Mouse (Mus musculus) liver, embryonic 14.5 days (tissue): ENCODE measurements around the gene Mettl15. TPM values are rescaled to one million over a fixed set of nuclear protein-coding genes. Genes with fewer than 3 reads are reported as not detected.

Source experiments
- ATAC-seq: fragments of 200-750 bp; cut with Nextera tagmentation; 2 replicates; pipeline ENCODE4 v1.8.0; 2017; ENCODE audit warnings: moderate number of reproducible peaks, mild to moderate bottlenecking, moderate library complexity; ENCODE audit not compliant: insufficient read depth
- DNase-seq, 3 experiments: peaks; one replicate each; pipeline ENCODE4 v3.0.0-alpha.2; 2012 to 2013; ENCODE audit warnings: low read depth in 3 of 3, low spot score in 3 of 3
- H3K27ac ChIP-seq: fragments of 300-500 bp; sonication (generic); 2 replicates; pipeline ENCODE4 v1.5.1; 2014; ENCODE audit warnings: moderate library complexity, mild to moderate bottlenecking, control low read depth, inconsistent platforms
- H3K27me3 ChIP-seq: fragments of 300-500 bp; sonication (generic); 2 replicates; pipeline ENCODE4 v1.6.1; 2014; ENCODE audit warnings: mild to moderate bottlenecking, low read length, moderate library complexity; ENCODE audit not compliant: control insufficient read depth, insufficient read depth
- H3K36me3 ChIP-seq: fragments of 300-500 bp; sonication (generic); replicated peaks from 2 replicates; pipeline ENCODE4 v1.6.1; 2014; ENCODE audit warnings: low read depth; ENCODE audit not compliant: control insufficient read depth, insufficient read depth
- H3K4me1 ChIP-seq, 2 experiments: fragments of 200-500 bp in 1 of 2; fragments of 300-500 bp in 1 of 2; sonication (generic) in 1 of 2; replicated peaks; 2 replicates each; pipeline ENCODE4 v1.6.1; 2012 to 2014; ENCODE audit warnings: antibody characterized with exemption in 1 of 2, inconsistent platforms in 1 of 2, low read length in 1 of 2; ENCODE audit not compliant: control insufficient read depth in 2 of 2, insufficient read depth in 2 of 2
- H3K4me2 ChIP-seq: fragments of 300-500 bp; sonication (generic); 2 replicates; pipeline ENCODE4 v1.6.1; 2014; ENCODE audit warnings: low read depth, mild to moderate bottlenecking, control low read depth, moderate library complexity
- H3K4me3 ChIP-seq, 2 experiments: fragments of 200-500 bp in 1 of 2; fragments of 300-500 bp in 1 of 2; sonication (generic) in 1 of 2; 2 replicates each; pipeline ENCODE4 v1.5.1; 2012 to 2014; ENCODE audit warnings: low read depth in 2 of 2, low read length in 2 of 2, mild to moderate bottlenecking in 2 of 2, control low read depth in 1 of 2, inconsistent platforms in 1 of 2, moderate library complexity in 1 of 2; ENCODE audit not compliant: insufficient read depth in 1 of 2
- H3K9ac ChIP-seq: fragments of 300-500 bp; sonication (generic); replicated peaks from 2 replicates; pipeline ENCODE4 v1.6.1; 2014; ENCODE audit warnings: mild to moderate bottlenecking, control low read depth, moderate library complexity
- H3K9me3 ChIP-seq: fragments of 300-500 bp; sonication (generic); 2 replicates; pipeline ENCODE4 v1.6.1; 2016; ENCODE audit warnings: low read length, mixed read lengths; ENCODE audit not compliant: control insufficient read depth
- CTCF ChIP-seq: IDR thresholded peaks from 2 replicates; pipeline ENCODE4 v1.5.1; 2016; ENCODE audit warnings: antibody characterized with exemption, low read depth, control low read depth
- EP300 ChIP-seq: IDR thresholded peaks from 2 replicates; pipeline ENCODE4 v1.6.1; 2016; ENCODE audit warnings: antibody characterized with exemption, low read depth
- WGBS: fragments of 180-500 bp; shearing (Covaris S2); extraction: QIAGEN DNeasy Blood & Tissue Kit; methylation state at CpG from one replicate; pipeline ENCODE4 v1.1.7; 2014; ENCODE audit not compliant: insufficient replicate concordance; 5-methylcytosine and 5-hydroxymethylcytosine counted together
- polyA plus RNA-seq, 2 experiments: library from polyadenylated mRNA; depleted of rRNA in 1 of 2; stranded (reverse) in 1 of 2; unstranded in 1 of 2; fragments of >200 nt; fragmentation: Nextera tagmentation in 1 of 2; extraction: Ambion mirVana in 1 of 2; gene quantifications; 2 replicates each; pipeline versions ENCODE4 v1.2.1 to v1.2.3; 2012 to 2014

Gene Mettl15
- polyA plus RNA-seq, 2 experiments = 4.3 to 6.0 TPM

DNA sequence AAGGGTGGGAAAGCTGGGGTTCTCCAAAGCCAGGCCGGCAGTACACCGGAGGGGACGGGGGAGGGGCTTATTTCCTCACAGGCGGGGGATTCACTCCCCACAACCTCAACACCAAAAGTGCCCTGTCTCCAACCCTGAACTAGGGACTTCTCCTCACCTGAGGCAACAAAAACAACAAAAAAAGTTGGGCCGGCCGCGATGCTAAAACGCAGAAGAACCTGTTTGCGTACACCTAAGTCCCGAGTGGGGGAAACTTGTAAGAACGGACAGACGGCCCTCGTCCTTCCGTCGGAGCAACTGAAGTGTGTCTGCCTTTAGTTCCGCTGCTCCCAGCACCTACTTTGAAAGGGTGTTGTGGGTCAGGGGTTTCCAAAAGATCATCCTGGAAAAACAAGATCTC, 2.5 kb downstream of the Mettl15 start:
- H3K9me3 ChIP-seq = no peaks in the 10 kb centered on the region
- no peaks in the 10 kb centered on the region for H3K27me3 ChIP-seq
- peak; percentile 41 to 56 (median 49) for DNase-seq
- H3K4me3 ChIP-seq = peak overlapping the region; percentile 82 to 84
- ATAC-seq = no peak
- no peaks in the 10 kb centered on the region for H3K36me3 ChIP-seq
- peaks cover 6 to 7% of the 10 kb centered on the region in 2 experiments for H3K4me1 ChIP-seq
- peak overlapping the region; percentile 74 for H3K4me2 ChIP-seq
- H3K27ac ChIP-seq = peak overlapping the region; percentile 50
- TF ChIP-seq EP300 (no peak), CTCF (no peak)
- WGBS = 0% methylated on average over 16 of the region's 16 CpGs
- H3K9ac ChIP-seq = peak overlapping the region; percentile 90

DNA sequence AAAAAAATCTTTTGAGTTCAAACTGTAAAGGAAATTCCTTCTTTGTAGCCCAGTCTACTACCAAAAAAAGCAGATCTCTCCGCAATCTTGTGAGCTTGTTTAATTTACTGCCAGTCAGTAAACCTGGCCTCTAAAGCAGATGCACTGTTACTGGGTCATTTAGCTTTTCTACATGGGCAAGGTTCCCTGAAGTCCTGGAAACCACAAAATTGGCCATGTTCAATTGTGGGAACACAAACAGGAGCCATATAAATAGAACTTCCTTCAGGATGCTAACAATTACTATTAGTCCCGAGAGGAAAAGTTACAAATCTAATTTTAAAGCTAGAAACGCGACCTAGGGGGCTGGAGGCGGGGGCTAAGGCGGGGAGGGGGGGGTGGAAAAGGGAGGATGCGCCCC, 3.0 kb downstream of the Mettl15 start:
- no peak for DNase-seq

DNA sequence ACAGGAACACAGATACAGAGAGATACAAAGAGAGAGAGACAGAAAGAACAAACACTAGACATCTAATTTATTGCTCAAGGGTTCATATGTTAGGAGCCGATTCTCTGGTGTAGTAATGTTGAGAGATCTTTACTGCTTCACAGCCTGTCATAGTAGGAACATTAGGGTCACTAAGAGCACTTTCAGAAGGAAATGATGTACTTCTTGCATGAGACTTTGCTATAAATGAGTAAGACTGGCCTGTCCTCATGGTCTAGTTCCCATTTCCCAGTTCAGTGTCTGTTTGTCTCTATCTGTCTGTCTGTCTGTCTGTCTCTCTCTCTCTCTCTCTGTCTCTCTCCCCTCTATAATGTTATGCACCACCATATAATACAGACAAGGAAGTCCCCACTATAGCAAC, 7.5 kb downstream of the Mettl15 start:
- Histone ChIP-seq H3K9ac (no peak overlapping the region), H3K9me3 (no peaks in the 10 kb centered on the region), H3K27me3 (no peaks in the 10 kb centered on the region), H3K36me3 (no peaks in the 10 kb centered on the region), H3K27ac (no peak overlapping the region), H3K4me1 (peaks cover 0 to 2% of the 10 kb centered on the region in 2 experiments; a peak in 2 of 4 replicates), H3K4me3 (no peak overlapping the region), H3K4me2 (no peak overlapping the region)
- ATAC-seq (no peak), DNase-seq (no peak)
- 81% methylated on average over 1 of the region's 1 CpGs for WGBS
- TF ChIP-seq EP300 = no peak
- TF ChIP-seq CTCF = no peak

More for the DNA sequence above, 3.0 kb downstream of the Mettl15 start:
- peak overlapping the region; percentile 74 for H3K4me2 ChIP-seq
- H3K4me1 ChIP-seq = peaks cover 6 to 7% of the 10 kb centered on the region in 2 experiments
- TF ChIP-seq CTCF = no peak
- no peak for TF ChIP-seq EP300
- H3K27me3 ChIP-seq = no peaks in the 10 kb centered on the region
- H3K9ac ChIP-seq = peak overlapping the region; percentile 90
- H3K4me3 ChIP-seq = peak overlapping the region; percentile 82 to 84
- no peak for ATAC-seq
- WGBS = 5% methylated on average over 7 of the region's 7 CpGs
- no peaks in the 10 kb centered on the region for H3K9me3 ChIP-seq
- H3K27ac ChIP-seq = peak overlapping the region; percentile 50
- no peaks in the 10 kb centered on the region for H3K36me3 ChIP-seq

DNA sequence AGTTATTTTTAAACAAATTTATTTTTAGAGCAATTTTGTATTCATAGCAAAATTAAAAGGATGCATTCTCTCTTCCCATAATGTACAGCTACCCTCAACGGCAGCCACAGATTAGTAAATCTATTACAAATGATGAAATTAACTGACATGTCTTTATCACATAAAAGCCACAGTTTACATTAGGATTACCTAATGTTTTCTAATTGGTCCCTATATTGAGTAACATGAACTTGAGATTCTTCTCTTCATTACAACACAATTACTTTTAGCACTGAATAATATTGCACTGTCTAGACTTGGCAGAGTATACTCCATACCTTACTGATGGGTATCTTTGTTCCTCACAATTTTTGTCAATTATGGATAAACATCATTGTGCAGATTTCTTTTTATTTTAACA, 17.8 kb downstream of the Mettl15 start:
- Histone ChIP-seq H3K4me3 (no peak overlapping the region), H3K9me3 (no peaks in the 10 kb centered on the region), H3K27me3 (no peaks in the 10 kb centered on the region), H3K36me3 (no peaks in the 10 kb centered on the region), H3K4me1 (no peaks in the 10 kb centered on the region), H3K4me2 (no peak overlapping the region), H3K27ac (no peak overlapping the region), H3K9ac (no peak overlapping the region)
- DNase-seq (no peak), ATAC-seq (no peak)
- WGBS = 85% methylated on average over 1 of the region's 1 CpGs
- no peak for TF ChIP-seq CTCF
- TF ChIP-seq EP300 = no peak

DNA sequence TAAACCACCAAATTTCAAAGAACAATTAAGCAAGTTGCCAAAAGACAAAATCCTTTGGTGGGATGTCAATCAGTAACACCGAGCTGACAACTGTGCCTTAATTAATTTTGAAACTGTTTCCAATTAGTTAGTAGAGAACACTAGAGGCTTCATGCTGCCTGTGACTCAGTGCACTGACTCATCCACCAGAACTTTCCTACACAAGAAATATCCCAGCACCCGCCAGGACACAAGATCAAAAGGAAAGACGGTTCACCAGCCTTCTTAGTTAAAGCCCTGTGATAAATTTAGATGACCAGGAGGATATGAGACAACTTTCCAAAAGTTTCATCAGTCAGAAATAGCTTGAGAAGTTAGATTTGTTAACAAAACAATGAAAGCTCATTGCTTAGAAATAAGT, 38.6 kb downstream of the Mettl15 start:
- H3K9me3 ChIP-seq = no peaks in the 10 kb centered on the region
- H3K9ac ChIP-seq = no peak overlapping the region
- no peak overlapping the region for H3K27ac ChIP-seq
- ATAC-seq (no peak), DNase-seq (no peak)
- H3K36me3 ChIP-seq = no peaks in the 10 kb centered on the region
- no peaks in the 10 kb centered on the region for H3K27me3 ChIP-seq
- H3K4me3 ChIP-seq = no peak overlapping the region
- 63% methylated on average over 3 of the region's 3 CpGs for WGBS
- no peak overlapping the region for H3K4me2 ChIP-seq
- TF ChIP-seq EP300 (no peak), CTCF (no peak)
- no peaks in the 10 kb centered on the region for H3K4me1 ChIP-seq
